Mouse (Mus musculus): ENCODE data around the gene Fa2h.

DNA sequence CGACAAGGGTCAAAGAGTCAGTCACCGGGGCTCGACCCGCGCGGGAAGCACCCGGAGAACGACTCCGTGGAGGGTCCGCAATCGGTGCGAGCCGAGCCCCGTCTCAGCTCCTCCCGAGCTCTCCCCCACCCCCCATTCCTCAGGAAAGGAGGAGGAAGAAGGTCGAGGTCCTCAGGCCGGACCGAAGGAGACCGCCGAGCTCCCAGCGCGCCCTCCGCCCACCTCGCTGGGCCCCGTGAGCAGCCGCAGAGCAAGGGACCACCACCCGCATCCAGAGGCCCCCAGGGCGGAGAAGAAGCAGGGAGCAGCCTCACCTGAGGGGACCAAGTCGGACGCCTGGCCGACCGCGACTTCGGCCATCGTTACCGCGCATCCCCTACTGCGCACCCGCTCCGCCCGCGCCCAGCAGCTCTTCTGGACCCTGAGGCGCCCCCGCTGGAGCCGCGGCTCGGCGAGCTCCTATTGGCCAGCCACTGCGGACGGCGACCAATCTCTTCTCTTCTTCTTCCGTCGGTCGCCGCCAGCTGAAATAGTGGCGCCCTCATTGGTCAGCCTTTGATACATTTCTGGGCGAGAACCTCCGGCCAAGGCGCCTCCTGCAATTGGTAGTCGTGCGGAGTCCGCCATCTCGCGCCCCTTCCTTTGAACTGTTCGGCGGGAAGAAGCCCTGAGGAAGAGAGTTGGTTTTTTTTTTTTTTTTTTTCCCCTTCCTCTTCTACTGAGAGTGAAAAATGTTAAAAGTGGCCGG lies 93.6 kb downstream of the Fa2h start, which contains the start of gene Rfwd3:
- TF ChIP-seq CTCF (conservative IDR thresholded peaks at IDR 0.05; ENCODE audit: low read length) (no peak), POU5F1 (IDR thresholded peaks at IDR 0.05; ENCODE audit: borderline replicate concordance, low read length) (no peak)

Data from E14TG2a.4 (cell line).